Mouse (Mus musculus) spleen, adult 18-20 months (tissue): ENCODE data around the gene Tmem11.
"Not testable (repeated sequence)": the region's sequence is repeated elsewhere in the genome, so short reads cannot be mapped to it uniquely, and the experiment has no call there.

Experiments
- DNase-seq, 2 experiments: peaks; one replicate each; pipeline ENCODE4 v3.0.0; 2022; ENCODE audit warnings: mixed read lengths in 2 of 2

Tmem11 gene

GRCm38 (mm10) chr11:60882386-60882785, 3.3 kb upstream of the Tmem11 start:
- DNase-seq, result no peak

GRCm38 (mm10) chr11:60880559-60880958, 1.5 kb upstream of the Tmem11 start:
- DNase-seq, result no peak

- DNase-seq, result peak; percentile 14 to 42
These were observed 351 bp upstream of the Tmem11 start for GRCm38 (mm10) chr11:60879423-60879822.

GRCm38 (mm10) chr11:60878056-60878612, 938 bp downstream of the Tmem11 start:
- no peak for DNase-seq

GRCm38 (mm10) chr11:60873101-60873500, 6.0 kb downstream of the Tmem11 start:
- DNase-seq, result no peak

- no peak for DNase-seq
These were observed 7.7 kb downstream of the Tmem11 start for GRCm38 (mm10) chr11:60871409-60871808.

- not testable (repeated sequence) for DNase-seq
These were observed 9.6 kb downstream of the Tmem11 start for GRCm38 (mm10) chr11:60869471-60869870.

GRCm38 (mm10) chr11:60867904-60868303, 11.2 kb downstream of the Tmem11 start:
- DNase-seq, result no peak

GRCm38 (mm10) chr11:60867456-60867855, 11.6 kb downstream of the Tmem11 start:
- DNase-seq, result no peak

GRCm38 (mm10) chr11:60866021-60866420, 13.1 kb downstream of the Tmem11 start:
- no peak for DNase-seq

GRCm38 (mm10) chr11:60864916-60865315, 14.2 kb downstream of the Tmem11 start:
- no peak for DNase-seq

GRCm38 (mm10) chr11:60864166-60864565, 14.9 kb downstream of the Tmem11 start:
- no peak for DNase-seq

- no peak for DNase-seq
These were observed 15.9 kb downstream of the Tmem11 start for GRCm38 (mm10) chr11:60863196-60863595.

GRCm38 (mm10) chr11:60861993-60862392, 17.1 kb downstream of the Tmem11 start:
- DNase-seq, result no peak

GRCm38 (mm10) chr11:60856587-60856986, 22.5 kb downstream of the Tmem11 start:
- DNase-seq, result no peak

GRCm38 (mm10) chr11:60845415-60845814, 33.7 kb downstream of the Tmem11 start:
- no peak for DNase-seq

- DNase-seq, result no peak
These were observed 35.7 kb downstream of the Tmem11 start for GRCm38 (mm10) chr11:60843412-60843811.

- DNase-seq, result no peak
These were observed 37.4 kb downstream of the Tmem11 start for GRCm38 (mm10) chr11:60841467-60842200.

- DNase-seq, result no peak
These were observed 41.2 kb downstream of the Tmem11 start for GRCm38 (mm10) chr11:60837644-60838406.

- DNase-seq, result no peak
These were observed 42.2 kb downstream of the Tmem11 start for GRCm38 (mm10) chr11:60836897-60837296.

GRCm38 (mm10) chr11:60830433-60831052, 48.5 kb downstream of the Tmem11 start, which contains the start of gene Dhrs7b:
Gene Dhrs7b (plus strand): TSS chr11:60830631.
- DNase-seq, result peak; percentile 70 to 72

GRCm38 (mm10) chr11:60828903-60829302, 50.2 kb downstream of the Tmem11 start:
- DNase-seq, result no peak

- no peak for DNase-seq
These were observed 51.7 kb downstream of the Tmem11 start for GRCm38 (mm10) chr11:60827241-60827945.
